Mouse (Mus musculus) spleen, postnatal 36 days (tissue): ENCODE results near the gene Kif2a.
A peak's percentile ranks its signal among the peaks of the same experiment; 100 is the strongest.

Experiments
- DNase-seq, 2 experiments: peaks; one replicate each; pipeline ENCODE4 v3.0.0; 2022; ENCODE audit warnings: low spot score in 2 of 2, mixed read lengths in 1 of 2

The Kif2a gene

DNA sequence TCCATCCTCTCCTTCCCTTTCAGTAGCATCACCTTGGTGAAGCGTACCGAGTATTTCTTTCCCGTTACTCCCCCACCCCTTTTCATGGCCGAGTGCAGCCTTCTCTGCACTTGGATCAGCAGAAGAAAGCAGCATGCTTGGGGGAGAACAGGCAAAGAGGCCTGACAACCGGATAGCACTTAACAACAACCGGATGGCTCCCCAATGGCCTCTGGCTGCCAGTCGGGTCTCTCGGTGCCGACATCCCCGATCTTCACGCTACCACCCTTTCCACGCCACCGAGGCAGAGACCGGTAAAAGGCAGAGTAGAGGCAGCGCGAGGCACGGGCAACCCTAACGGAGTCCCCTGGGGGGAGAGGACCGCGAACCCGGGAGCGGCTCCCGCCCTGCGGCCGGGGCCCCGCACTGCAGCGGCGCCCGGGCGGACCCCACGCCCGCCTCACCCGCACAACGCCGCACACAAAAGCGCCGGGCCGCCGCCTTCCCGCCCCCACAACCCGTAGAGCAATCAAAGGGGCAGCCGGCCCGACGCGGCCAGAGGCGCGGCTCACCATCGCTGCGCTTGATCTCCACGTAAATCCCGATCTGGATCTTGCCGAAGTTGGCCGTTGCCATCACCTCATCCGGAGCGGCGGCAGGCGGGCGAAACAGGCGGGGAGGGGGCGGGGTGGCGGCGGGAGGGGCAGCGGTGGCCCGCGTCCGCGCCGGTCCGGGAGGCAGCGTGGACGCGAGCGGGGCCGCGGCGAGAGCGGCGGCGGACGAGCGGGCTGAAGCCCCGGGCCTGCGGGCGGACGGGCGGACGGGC is at the start of gene Kif2a:
TSS of gene Kif2a (minus strand) at position 666 of the 805 bp plus-strand sequence.
- peak; percentile 37 to 42 for DNase-seq

DNA sequence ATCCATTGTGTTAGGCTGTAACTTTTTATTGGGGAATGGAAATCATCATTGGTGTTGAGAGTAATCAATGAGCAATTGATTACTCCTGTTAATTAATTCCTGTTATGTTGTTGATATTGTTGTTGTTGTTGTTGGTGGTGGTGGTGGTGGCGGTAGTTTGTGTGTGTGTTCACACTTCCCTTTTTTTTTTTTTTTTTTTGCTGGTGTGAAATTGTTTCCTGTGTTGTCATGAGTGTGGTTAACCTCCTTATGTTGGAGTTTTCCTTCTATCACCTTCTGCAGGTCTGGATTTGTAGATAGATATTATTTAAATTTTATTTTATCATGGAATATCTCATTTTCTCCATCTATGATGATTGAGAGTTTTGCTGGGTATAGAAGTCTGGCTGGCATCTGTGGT is 47.1 kb upstream of the Kif2a start:
- DNase-seq = no peak

GRCm38 (mm10) chr13:107065098-107065855 is 43.4 kb upstream of the Kif2a start:
- DNase-seq = no peak

DNA sequence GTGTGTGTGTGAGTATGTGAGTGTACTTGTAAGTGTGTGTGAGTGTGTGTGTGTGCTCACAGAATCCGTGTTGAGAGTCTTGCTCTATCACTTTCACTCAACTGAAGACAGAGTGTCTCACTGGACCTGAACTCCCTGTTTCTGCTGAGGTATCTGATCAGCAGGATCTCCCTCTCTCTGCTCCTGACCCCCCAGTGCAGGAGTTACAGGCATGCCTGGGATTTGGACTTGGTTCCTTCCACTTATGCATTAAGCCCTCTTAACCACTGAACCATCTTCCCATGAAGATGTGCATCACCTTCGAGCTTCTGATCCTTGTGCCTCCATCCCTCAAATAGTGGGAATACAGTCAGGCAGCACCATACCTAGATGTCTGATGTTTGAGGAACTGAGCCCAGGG is 42.3 kb upstream of the Kif2a start:
- no peak for DNase-seq

DNA sequence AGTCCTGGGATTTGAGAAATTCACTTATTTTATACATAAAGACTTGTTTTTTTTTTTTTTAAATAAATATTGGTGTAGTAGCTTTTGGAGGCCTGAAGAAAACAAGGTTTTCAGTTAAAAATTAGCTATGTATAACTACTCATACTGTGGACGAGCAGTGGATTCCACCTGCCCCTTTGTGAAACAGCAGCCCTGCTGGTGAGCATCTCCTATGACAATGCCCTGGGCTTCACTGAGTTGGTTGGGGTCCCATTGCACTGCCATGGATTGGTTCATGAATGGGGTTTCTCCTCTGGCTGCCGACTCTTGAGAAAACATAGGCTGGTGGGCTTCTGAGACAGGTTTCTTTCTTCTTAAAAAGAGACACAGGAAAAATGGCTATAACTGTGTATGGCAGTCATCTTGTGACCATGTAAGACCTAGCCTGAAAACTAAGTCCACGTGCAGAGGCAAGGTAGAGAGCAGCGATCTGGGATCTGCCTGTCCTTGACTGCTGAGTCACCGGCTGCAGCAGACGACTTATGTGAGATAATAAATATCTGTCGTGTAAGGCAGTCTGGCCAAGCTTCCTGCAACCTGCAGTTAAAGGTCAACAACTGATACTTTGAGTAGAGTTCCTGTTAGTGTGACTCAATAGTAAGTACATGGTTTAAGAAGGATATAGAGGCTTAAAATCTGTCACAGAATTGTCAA is 41.3 kb upstream of the Kif2a start:
- peak; percentile 63 to 80 for DNase-seq

DNA sequence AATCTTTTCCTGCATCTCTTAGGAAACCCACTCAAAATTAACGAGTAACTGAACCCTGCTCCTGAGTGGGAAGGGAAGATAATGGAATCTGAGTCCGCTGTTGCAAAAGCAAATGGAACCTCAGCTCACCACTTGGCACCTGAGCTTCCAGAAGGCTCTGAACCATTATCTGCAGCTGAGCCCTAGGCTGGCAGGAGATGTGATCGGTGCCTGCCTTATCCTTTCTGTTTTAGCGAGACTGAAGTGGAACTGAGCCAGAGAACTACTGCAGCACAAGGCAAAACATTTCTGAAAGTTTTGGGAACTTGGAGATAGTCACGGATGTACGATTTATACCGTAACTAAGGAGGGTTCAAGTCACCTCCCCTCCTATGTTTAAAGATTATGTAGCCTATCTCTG is 38.2 kb upstream of the Kif2a start:
- no peak for DNase-seq

- DNase-seq = peak; percentile 47
Observed at GRCm38 (mm10) chr13:107059460-107059859, 37.5 kb upstream of the Kif2a start.

DNA sequence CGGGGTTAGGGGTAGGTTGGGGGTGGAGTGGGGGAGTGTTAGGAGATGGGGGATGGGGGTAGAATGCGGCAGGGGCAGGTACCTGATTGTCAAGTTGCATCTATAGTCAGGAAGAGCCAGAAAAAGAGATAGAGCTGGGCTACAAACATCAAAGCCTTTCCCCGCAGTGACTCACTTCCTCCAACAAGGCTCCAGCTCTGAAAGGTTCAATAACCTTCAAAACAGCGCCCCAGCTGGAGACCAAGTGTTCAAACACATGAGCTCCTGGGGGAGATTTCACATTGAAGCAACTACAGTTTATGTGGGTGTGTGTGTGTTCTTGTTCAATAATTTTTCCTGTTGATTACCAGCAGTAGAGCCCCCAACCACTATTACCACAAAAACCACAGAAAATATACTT is 34.4 kb upstream of the Kif2a start:
- DNase-seq = peak; percentile 62 to 70

DNA sequence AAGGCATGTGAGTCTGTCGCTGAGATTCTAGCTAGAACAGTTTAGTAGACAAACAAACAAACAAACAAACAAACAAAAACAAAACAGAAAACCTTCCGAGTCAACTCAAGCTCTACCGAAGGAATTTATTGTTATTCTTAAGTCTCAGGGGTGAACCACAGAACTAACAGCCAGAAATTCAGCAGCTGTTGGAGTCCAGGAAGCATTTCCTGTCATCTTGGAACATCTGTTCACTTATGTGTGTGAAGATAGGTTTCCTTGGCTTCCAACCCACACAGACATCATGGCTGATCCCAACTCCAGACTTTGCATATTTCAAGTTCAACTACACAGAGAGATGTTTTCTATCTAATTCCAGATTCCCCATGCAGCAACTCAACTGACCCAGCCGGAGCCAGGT is 32.6 kb upstream of the Kif2a start:
- no peak for DNase-seq

- no peak for DNase-seq
Observed at GRCm38 (mm10) chr13:107051342-107051741, 29.4 kb upstream of the Kif2a start.

DNA sequence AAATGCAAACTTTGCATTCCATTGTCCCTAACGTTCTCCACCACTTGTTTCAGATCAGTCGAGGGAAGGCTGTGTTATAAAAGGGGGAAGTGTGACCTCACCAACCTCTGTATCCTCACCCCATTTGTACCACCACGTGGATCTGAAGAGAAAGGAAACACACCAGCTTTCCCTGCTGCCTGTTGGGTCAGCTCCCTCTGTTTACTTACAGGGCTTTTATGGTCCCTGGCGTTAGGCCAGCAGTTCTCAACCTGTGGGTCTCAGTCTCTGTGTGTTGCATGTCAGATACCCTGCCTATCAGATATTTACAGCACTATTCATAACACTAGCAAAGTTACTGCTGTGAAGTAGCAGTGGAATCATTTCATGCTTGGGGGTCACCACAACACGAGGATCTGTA is 22.3 kb upstream of the Kif2a start:
- DNase-seq = no peak

DNA sequence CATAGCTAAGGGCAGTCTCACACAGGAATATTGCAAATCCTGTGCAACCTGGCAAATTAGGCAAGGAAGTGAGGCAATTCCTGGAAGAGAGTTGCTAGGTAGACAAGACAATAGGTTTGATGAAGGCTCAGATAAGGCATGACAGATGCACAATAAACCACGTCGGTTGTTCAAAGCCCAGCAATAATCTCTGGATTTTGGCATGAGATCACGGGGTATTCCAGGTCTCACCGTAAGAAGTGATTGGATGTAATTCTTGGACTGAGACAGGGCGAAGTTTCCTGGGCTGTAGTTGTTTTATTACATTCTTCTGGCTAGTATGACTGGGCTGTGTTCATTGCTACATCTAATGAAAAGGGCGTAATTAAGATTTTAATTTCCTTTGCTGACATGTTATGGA is 20.6 kb upstream of the Kif2a start:
- DNase-seq = no peak

DNA sequence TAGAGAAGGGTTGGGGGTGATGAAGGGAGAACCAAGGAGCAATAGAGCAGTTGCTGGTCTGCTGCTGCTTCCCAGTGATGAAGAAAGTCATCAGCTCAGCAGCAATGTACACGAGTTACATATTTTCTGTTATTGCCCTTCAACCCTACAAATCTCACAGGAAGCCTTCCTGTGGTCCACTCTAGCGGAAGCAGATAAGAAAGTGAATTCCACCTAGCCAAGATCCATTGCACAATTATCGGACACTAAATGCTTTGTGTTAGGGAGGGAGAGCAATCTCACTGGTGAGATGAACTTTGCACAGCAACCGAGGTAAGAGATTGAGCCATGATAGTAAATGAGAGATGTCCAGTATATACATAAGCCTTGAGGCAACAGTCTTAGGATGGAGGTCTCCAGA is 17.6 kb upstream of the Kif2a start:
- no peak for DNase-seq

GRCm38 (mm10) chr13:107038346-107038745 is 16.4 kb upstream of the Kif2a start:
- DNase-seq = no peak

DNA sequence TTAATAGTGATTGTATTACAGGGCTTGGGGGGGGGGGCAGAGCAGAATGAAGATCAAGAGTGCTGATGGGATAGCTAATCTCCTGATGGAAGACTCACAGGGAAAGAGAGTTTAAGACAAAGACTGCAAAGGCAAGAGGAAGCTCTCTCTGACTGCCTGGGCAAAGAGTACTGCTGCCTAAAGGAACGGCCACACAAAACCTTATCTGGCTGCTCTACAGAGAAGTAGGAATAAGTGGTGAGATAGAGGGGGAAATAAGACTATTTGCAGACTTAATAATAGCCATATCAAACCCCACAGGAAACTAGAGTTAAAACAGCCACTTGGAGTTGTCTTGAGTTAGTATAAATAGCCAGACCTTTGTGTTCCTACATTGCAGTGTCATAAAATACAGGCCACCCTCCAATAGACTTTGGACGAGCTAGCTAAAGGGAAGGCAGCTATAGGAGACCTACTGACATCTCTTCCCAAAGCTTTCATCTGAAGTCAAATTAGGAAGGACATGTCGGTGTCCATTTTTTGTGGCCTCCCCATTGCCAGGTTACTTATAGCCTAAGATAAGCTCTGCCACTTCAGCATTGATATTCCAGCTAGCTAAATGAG is 13.7 kb upstream of the Kif2a start:
- DNase-seq = no peak

- no peak for DNase-seq
Observed at GRCm38 (mm10) chr13:107035078-107035477, 13.2 kb upstream of the Kif2a start.

DNA sequence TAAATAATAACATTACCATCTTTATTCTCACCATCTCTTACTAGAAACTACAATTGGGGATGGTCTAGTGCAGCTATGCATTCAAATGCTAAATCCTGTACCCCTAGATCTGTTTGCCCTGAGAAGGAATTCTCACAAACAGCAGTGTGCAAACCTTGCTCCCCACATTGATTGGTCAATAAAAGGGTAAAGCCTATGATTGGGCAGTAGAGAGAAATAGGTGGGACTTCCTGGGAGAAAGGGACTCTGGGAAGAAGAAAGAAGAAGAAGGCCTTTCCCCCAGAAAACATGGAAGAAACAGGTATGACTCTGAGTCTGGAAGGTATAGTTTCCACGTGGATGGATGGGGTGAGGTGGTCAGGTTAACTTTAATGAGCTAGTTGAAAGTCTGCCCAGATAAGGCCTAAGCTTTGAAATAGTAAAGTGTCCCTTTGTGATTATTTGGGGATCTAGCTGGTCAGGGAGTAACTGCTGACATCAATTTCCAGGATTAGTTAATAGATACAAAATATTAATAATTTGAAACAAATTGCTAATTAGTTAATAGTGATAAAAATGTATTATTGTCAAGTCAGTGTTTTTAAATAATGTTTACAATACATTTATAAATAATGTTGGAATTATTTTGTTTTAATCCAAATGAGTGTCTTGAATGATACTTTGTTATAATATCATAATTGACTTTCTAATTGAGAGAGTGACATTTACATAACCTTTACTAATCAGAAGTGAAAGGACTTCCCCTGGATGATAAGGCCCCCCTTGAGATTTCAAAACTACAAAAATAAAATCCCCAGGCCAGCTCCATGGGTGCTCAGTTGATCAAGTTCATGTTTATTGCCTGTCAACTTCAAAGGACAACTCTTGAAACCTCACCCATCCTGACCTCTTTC is 12.3 kb upstream of the Kif2a start:
- DNase-seq = no peak

- DNase-seq = no peak
Observed at GRCm38 (mm10) chr13:107031228-107031627, 9.3 kb upstream of the Kif2a start.

DNA sequence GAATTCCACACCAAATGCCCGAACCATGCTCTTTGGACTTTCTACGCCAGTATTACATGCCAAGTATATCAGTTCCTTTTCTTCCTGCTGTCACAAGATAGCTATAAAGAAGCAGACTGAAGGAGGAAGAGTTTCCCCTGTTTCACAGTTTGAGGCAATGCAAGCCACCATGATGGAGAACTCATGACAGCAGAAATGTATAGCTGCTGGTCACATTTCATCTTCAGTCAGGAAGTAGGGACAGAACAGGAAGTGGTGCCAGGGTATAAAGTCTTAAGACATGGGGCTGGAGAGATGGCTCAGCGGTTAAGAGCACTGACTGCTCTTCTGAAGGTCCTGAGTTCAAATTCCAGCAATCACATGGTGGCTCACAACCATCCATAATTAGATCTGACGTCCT is 5.3 kb upstream of the Kif2a start:
- no peak for DNase-seq

- no peak for DNase-seq
Observed at GRCm38 (mm10) chr13:107025663-107026062, 3.7 kb upstream of the Kif2a start.
